Mouse (Mus musculus): ENCODE results near the gene Ptges2. TPM values are rescaled to one million over a fixed set of nuclear protein-coding genes. Genes with fewer than 3 reads are reported as not detected.

Gene Ptges2
- polyA plus RNA-seq, 1 experiment from 2014 or later, result 40.5 TPM

DNA sequence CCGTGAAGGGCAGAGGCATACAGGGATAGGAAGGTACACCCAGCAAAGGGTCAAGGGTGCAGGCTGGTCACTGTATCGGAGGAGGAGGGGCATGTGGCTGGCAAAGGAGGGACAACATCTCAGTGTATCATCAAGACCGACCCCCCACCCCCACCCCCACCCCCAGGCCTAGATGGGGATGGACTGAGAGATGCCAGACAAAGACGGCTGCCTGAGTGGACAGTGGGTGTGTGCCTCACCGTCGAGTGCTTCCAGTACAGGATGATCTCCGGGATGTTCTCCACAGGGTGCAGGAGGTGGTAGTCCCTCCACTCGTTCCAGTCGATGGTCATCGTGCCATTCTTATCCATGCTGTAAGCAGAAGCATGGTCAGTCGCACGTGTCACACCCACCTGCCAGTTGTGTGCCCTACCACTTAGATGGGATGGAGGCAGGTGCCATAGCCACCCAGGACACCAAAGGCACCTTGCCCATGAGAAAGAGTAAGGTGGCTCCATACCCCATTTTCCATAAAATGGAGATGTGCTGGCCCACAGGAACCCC, 24.4 kb downstream of the Ptges2 start:
- Histone ChIP-seq H3K9me3 (no peaks in the 10 kb centered on the region), H3K9ac (no peak overlapping the region), H3K36me3 (peaks cover 60% of the 10 kb centered on the region), H3K27ac (no peak overlapping the region), H3K4me1 (peaks cover 22% of the 10 kb centered on the region), H3K27me3 (replicated peaks) (no peaks in the 10 kb centered on the region), H3K4me3 (no peak overlapping the region), H3K4me2 (replicated peaks) (no peak overlapping the region)
- 90% methylated on average over 12 of the region's 12 CpGs for WGBS
- ATAC-seq (ENCODE audit: low FRiP score, low read depth), result no peak

GRCm38 (mm10) chr2:32420647-32421046, 25.0 kb downstream of the Ptges2 start:
- WGBS, result 84% methylated on average over 6 of the region's 6 CpGs
- Histone ChIP-seq H3K9me3 (no peaks in the 10 kb centered on the region), H3K36me3 (peaks cover 55% of the 10 kb centered on the region), H3K9ac (no peak overlapping the region), H3K4me1 (peaks cover 22% of the 10 kb centered on the region), H3K4me3 (no peak overlapping the region), H3K27ac (no peak overlapping the region), H3K4me2 (replicated peaks) (no peak overlapping the region), H3K27me3 (replicated peaks) (no peaks in the 10 kb centered on the region)
- ATAC-seq (ENCODE audit: low FRiP score, low read depth), result no peak

GRCm38 (mm10) chr2:32421851-32422251, 26.2 kb downstream of the Ptges2 start:
- ATAC-seq (ENCODE audit: low FRiP score, low read depth), result no peak

DNA sequence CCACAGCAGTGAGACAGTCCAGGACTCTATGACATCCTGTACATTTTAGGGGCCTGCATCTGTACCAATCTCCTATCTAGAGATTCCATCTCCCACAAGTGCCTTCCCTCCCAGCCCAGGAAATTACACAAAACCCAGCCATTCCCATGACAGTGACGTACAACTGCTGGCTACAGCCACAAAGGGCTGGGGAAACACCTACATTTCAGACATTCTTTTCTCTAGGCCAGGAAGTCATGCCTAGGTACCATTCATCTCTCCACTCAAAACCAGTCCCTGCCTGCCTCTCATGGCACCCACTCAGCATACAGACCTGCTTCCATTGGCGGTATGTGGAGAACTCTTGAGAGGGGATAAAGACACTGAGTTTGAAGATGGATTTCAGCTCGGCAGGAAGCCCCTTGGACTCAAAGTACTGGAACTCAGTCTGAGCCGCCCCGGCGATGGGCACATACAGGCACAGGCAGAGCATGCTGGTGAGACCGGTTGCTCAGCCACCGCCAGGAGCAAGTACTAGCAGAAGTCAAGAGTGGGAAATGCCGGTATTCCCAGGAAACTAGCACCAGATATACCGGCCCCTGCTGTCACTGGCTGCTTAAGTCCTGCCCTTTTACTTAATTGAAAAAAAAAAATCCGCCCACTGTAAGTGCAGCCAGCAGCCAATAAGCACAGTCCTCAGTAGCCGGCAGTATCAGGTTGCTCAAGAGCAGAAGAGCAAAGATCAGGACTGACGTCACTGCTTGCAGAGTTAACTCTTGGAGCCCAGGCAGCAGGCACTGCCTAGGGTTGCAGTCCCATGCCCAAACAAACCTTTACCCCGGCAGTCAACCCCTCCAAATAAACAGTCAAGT, 28.0 kb downstream of the Ptges2 start:
- H3K27me3 ChIP-seq (replicated peaks), result no peaks in the 10 kb centered on the region
- H3K4me3 ChIP-seq, result peak overlapping the region; percentile 35
- ATAC-seq (ENCODE audit: low FRiP score, low read depth), result peak; percentile 83
- H3K4me1 ChIP-seq, result peaks cover 33% of the 10 kb centered on the region
- peaks cover 24% of the 10 kb centered on the region for H3K36me3 ChIP-seq
- peak overlapping the region; percentile 72 for H3K4me2 ChIP-seq (replicated peaks)
- H3K9me3 ChIP-seq, result no peaks in the 10 kb centered on the region
- H3K9ac ChIP-seq, result peak overlapping the region; percentile 52
- 0 out of 2 replicates have a peak overlapping the region, but pooled peaks have one; percentile 64 for H3K27ac ChIP-seq
- 2% methylated on average over 14 of the region's 14 CpGs for WGBS

More at GRCm38 (mm10) chr2:32421851-32422251, 26.2 kb downstream of the Ptges2 start:
- Histone ChIP-seq H3K27ac (no peak overlapping the region), H3K4me1 (peaks cover 22% of the 10 kb centered on the region), H3K36me3 (peaks cover 43% of the 10 kb centered on the region), H3K9me3 (no peaks in the 10 kb centered on the region), H3K4me3 (no peak overlapping the region), H3K27me3 (replicated peaks) (no peaks in the 10 kb centered on the region), H3K4me2 (replicated peaks) (no peak overlapping the region), H3K9ac (no peak overlapping the region)
- WGBS, result 93% methylated on average over 6 of the region's 6 CpGs

- Histone ChIP-seq H3K4me1 (peaks cover 44% of the 10 kb centered on the region), H3K4me2 (replicated peaks) (no peak overlapping the region), H3K27ac (peak overlapping the region; percentile 8; the same call in 1 of the 2 replicates), H3K9ac (no peak overlapping the region), H3K27me3 (replicated peaks) (no peaks in the 10 kb centered on the region), H3K9me3 (no peaks in the 10 kb centered on the region), H3K4me3 (no peak overlapping the region), H3K36me3 (peaks cover 14% of the 10 kb centered on the region)
- no peak for ATAC-seq (ENCODE audit: low FRiP score, low read depth)
- 77% methylated on average over 3 of the region's 3 CpGs for WGBS
Measured at GRCm38 (mm10) chr2:32424796-32425195, 29.1 kb downstream of the Ptges2 start.

DNA sequence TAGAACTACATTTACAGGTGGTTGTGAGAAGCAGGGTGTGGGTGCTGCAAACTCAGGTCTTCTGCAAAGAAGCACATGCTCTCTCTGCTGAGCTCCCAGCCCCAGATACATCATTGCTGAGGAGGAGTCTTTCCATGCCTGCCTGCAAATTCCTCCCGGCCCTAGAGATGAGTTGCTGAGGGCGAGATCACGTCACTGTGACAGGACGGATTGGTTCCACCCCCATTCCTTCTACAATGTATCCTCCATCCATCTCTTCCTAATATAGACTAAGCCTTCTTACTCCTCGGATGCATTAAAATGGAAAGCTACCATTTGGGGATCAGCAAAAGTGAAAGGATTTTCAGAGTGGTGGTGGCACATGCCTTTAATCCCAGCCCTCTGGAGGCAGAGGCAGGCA, 29.9 kb downstream of the Ptges2 start:
- Histone ChIP-seq H3K4me3 (no peak overlapping the region), H3K27me3 (replicated peaks) (no peaks in the 10 kb centered on the region), H3K9me3 (no peaks in the 10 kb centered on the region), H3K27ac (no peak overlapping the region), H3K36me3 (peaks cover 6% of the 10 kb centered on the region), H3K4me1 (peaks cover 52% of the 10 kb centered on the region), H3K9ac (no peak overlapping the region), H3K4me2 (replicated peaks) (no peak overlapping the region)
- 88% methylated on average over 5 of the region's 5 CpGs for WGBS
- no peak for ATAC-seq (ENCODE audit: low FRiP score, low read depth)

GRCm38 (mm10) chr2:32426141-32426540, 30.4 kb downstream of the Ptges2 start:
- peaks cover 55% of the 10 kb centered on the region for H3K4me1 ChIP-seq

GRCm38 (mm10) chr2:32427720-32428119, 32.0 kb downstream of the Ptges2 start:
- Histone ChIP-seq H3K27me3 (replicated peaks) (no peaks in the 10 kb centered on the region), H3K27ac (no peak overlapping the region), H3K4me3 (no peak overlapping the region), H3K4me2 (replicated peaks) (peak overlapping the region; percentile 83), H3K9ac (no peak overlapping the region), H3K9me3 (no peaks in the 10 kb centered on the region), H3K36me3 (no peaks in the 10 kb centered on the region), H3K4me1 (peaks cover 62% of the 10 kb centered on the region)
- WGBS, result 87% methylated on average over 5 of the region's 5 CpGs
- no peak for ATAC-seq (ENCODE audit: low FRiP score, low read depth)

More at GRCm38 (mm10) chr2:32426141-32426540, 30.4 kb downstream of the Ptges2 start:
- Histone ChIP-seq H3K4me3 (no peak overlapping the region), H3K9ac (no peak overlapping the region), H3K36me3 (peaks cover under 1% of the 10 kb centered on the region; the same call in 1 of the 2 replicates), H3K4me2 (replicated peaks) (no peak overlapping the region), H3K27me3 (replicated peaks) (no peaks in the 10 kb centered on the region), H3K9me3 (no peaks in the 10 kb centered on the region), H3K27ac (no peak overlapping the region)
- ATAC-seq (ENCODE audit: low FRiP score, low read depth), result no peak
- 93% methylated on average over 1 of the region's 1 CpGs for whole genome bisulfite sequencing

DNA sequence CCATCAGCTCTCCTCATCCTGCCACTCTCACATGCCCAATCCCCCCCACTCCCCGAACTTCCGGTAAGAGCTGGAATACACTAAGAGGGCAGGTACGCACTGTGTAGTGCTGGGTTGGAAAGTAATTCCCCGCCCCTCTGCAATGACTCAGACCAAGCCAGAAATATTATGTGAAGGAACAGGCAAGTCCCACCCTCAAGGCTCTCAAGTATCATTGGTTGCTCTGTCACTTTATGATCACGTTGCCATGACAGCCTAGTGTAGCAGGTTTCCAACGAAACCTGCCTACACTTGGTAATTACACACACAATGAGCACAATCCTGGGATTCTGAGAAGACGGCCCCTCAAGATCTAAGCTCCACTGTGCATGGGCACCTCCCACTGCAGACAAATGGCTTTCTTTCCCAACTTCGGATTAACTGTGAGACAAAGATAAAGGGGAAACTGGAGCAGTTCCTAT, 32.6 kb downstream of the Ptges2 start:
- no peaks in the 10 kb centered on the region for H3K36me3 ChIP-seq
- 39% methylated on average over 8 of the region's 8 CpGs for WGBS
- peak overlapping the region; percentile 83 for H3K4me2 ChIP-seq (replicated peaks)
- no peaks in the 10 kb centered on the region for H3K9me3 ChIP-seq
- peak overlapping the region; percentile 25 for H3K4me3 ChIP-seq
- no peaks in the 10 kb centered on the region for H3K27me3 ChIP-seq (replicated peaks)
- H3K27ac ChIP-seq, result peak overlapping the region; percentile 53; the same call in 1 of the 2 replicates
- ATAC-seq (ENCODE audit: low FRiP score, low read depth), result peak; percentile 45; the same call in 1 of the 2 replicates
- peaks cover 58% of the 10 kb centered on the region for H3K4me1 ChIP-seq
- H3K9ac ChIP-seq, result peak overlapping the region; percentile 51; the same call in 1 of the 2 replicates

- H3K9ac ChIP-seq, result peak overlapping the region; percentile 51; the same call in 1 of the 2 replicates
- H3K4me2 ChIP-seq (replicated peaks), result peak overlapping the region; percentile 83
- H3K4me1 ChIP-seq, result peaks cover 47% of the 10 kb centered on the region
- ATAC-seq (ENCODE audit: low FRiP score, low read depth), result no peak
- 0 out of 2 replicates have a peak overlapping the region, but pooled peaks have one; percentile 53 for H3K27ac ChIP-seq
- H3K36me3 ChIP-seq, result no peaks in the 10 kb centered on the region
- no peaks in the 10 kb centered on the region for H3K27me3 ChIP-seq (replicated peaks)
- 78% methylated on average over 4 of the region's 4 CpGs for WGBS
- H3K4me3 ChIP-seq, result peak overlapping the region; percentile 25
- H3K9me3 ChIP-seq, result no peaks in the 10 kb centered on the region
Measured at GRCm38 (mm10) chr2:32429215-32429891, 33.7 kb downstream of the Ptges2 start.

DNA sequence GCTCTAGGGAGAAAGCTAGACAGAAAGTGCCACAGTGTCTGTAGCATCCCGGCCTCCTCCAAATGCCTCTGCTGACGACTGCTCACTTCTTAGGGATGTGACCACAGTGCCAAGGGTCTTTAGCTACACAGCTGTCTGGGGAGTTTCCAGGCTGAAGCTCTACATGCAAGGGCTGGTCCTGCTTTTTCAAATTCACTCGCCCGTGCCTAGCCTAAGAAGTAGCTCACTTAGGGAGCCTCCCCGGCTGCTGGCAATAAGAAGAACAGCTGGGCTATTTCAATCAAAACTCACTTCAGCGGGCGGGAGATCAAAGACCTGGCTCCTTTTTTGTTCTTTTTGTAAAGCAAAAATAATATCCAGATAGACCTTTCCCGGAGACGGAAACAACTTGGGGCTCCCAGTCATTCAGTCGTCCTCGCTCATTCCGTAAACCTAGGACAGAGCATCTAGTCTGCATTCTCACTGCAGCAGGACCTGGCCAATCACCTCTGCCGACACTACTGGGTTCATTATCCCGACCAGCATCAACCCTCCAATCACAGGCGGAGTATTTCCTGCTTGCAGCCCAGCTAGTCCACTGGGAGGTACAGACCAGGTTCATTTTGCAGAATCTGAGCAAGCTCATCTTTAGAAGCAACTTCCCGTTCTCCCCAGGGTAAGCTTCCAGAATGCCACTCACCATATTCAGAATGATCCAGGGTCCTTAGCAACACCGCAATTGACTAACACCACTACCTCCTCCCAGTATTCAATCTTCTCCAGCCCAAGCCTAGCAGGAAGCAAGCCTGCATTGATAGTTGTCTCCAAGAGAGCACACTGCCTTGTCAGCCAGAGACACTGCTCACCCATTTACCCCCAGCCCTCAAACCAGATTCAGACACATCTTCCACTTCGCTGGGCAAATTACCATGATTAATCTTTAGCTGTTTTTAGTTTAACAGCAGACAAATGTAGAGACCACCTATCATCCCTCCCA, 35.3 kb downstream of the Ptges2 start:
- Histone ChIP-seq H3K4me3 (peak overlapping the region; percentile 46), H3K36me3 (no peaks in the 10 kb centered on the region), H3K27ac (peak overlapping the region; percentile 82), H3K9ac (peak overlapping the region; percentile 68), H3K27me3 (replicated peaks) (no peaks in the 10 kb centered on the region), H3K9me3 (no peaks in the 10 kb centered on the region), H3K4me1 (peaks cover 40% of the 10 kb centered on the region), H3K4me2 (replicated peaks) (peak overlapping the region; percentile 83)
- ATAC-seq (ENCODE audit: low FRiP score, low read depth), result peak; percentile 94
- 8% methylated on average over 18 of the region's 18 CpGs for WGBS

All from neural tube, embryonic 12.5 days (tissue).